Mouse (Mus musculus): Measurements from ENCODE around the gene Nim1k.

Gene Nim1k

DNA sequence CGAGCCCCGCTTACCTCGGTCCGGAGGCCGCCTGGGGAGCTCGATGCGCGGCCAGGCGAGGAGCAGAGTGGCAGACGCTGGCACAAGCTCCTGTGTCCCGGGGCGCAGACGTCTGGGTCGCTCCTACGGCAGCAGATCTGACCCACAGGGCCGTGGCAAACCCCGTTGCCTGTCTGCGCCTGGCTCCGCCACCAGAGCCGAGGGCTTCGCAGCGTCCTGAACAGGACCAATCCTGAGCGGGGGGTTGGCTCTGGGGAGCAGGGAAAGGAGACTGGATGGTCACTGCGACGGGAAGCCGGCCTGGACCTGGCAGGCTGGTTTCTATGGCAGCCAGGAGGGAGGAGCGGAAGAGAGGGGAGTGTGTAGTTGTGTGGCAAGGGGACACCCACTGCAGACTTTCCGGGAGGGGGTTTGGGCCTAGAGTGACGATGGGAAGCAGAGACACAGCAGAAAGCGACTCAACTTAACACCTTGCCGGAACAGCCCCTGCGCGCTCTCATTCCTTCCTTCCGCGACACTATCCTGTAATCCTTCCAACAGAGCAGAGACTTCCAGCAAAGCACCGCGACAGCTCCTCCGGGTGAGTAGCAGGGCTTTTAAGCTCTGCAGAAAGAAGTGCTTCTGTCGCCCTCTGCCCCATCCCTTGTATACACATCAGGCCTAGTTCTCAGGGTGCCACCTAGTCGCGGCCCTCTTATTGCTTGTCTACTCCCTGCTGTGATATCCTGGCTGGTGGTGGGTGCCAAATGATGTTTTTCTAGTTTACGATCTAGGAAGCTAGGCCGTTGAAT lies at the start of gene Nim1k:
Nim1k (minus strand) TSS at position 202 of the 791 bp plus-strand sequence.
- peak; percentile 56 for DNase-seq (ENCODE audit: low read depth)

DNA sequence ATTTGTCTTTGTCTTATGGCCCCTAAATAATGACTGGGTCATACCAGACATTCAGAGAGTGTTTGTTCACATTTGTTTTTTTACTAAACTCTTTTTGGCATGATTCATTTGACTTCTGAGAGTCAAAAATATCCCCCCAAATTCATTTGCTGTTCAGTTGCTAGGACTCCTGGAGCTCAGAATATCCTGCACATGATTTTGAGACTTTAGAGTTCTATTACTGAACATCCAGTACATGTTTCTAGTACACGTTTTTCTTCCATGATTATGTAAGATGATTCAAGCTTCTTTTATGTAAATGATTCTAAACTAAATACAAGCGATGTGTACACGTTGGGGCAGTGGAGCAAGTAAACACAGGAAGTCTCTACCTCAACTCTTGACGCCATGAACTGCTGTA lies 42.0 kb upstream of the Nim1k start:
- no peak for DNase-seq (ENCODE audit: low read depth)

DNA sequence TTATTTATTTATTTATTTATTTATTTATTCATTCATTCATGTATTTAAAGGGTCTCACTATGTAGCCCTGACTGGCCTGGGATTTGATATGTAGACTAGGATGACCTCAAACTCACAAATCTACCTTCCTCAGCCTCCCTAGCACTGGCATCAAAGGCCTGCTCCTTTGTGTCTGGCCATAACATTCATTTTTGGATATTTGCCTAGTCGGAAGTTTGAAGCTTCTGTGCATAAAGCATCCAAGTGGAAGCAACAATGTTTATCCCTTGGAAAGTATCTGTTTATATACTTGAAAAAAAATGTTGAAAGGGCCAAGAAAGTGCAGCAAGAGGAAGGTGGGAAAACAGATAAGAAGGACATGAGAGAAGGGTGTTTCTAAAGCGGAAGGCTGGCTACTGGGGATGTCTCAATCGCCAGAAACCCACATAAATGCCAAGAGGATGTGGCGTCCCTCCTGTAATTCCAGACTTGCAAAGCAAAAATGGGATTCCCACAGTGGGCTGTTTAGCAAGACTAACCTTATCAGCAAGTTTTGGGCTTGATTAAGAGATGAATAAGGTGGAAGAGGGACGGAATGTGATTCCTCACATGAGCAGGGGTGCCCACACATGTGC lies 37.2 kb upstream of the Nim1k start:
- DNase-seq (ENCODE audit: low read depth): no peak

DNA sequence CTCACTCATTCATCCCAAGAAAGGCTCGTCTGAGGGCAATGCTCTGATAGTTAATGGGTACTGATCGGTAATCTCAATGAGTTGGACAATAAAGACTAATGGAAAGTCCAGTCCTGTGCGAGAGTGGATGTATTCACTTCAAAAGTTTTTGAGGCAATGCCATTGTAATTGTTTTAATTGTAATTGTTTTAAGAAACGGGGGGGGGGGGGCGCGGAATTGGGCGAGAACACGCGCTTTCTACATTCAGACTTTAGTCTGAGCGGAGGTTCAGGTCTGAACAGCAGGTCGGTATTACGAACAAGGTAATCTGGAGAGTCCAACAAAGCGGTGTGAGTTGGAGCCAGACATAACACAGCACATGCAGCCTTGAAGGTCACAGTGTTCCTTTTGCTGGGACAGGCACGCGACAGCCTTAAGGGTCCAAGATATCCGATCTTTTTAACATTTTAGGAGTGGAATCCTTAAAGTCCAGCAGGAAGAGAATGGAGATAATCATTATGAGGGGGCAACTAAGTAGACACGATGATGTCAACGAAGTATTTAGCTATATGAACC lies 36.0 kb upstream of the Nim1k start:
- DNase-seq (ENCODE audit: low read depth): no peak

- DNase-seq (ENCODE audit: low read depth): peak; percentile 97
Observed at GRCm38 (mm10) chr13:119790761-119791579, 35.3 kb upstream of the Nim1k start, which contains the start of gene Zfp131. Zfp131 (minus strand) TSS chr13:119790889.

GRCm38 (mm10) chr13:119789851-119790717 lies 34.4 kb upstream of the Nim1k start:
- DNase-seq (ENCODE audit: low read depth): peak; percentile 68

GRCm38 (mm10) chr13:119783581-119783980 lies 27.9 kb upstream of the Nim1k start:
- DNase-seq (ENCODE audit: low read depth): no peak

GRCm38 (mm10) chr13:119768541-119768940 lies 12.9 kb upstream of the Nim1k start:
- DNase-seq (ENCODE audit: low read depth): no peak

DNA sequence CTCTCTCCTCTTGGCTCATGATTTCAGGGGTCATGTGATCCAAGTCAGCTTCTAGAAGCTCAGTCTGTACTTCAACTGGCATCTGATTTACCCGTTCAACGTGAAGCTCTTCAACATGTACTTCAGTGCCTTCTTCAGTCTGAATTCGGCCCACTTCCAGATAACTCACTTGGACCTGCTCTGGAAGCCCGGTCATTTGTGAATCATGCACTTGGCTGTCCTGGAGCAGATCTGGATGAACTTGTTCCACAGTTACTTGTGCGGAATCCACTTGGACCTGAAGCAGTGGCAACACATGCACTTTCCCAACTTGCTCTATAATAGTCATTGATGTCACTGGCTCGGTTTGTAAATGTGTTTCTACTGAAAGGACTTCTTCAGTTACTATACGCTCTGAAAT lies 10.8 kb upstream of the Nim1k start:
- DNase-seq (ENCODE audit: low read depth): no peak

GRCm38 (mm10) chr13:119756831-119757230 lies 1.1 kb upstream of the Nim1k start:
- no peak for DNase-seq (ENCODE audit: low read depth)

DNA sequence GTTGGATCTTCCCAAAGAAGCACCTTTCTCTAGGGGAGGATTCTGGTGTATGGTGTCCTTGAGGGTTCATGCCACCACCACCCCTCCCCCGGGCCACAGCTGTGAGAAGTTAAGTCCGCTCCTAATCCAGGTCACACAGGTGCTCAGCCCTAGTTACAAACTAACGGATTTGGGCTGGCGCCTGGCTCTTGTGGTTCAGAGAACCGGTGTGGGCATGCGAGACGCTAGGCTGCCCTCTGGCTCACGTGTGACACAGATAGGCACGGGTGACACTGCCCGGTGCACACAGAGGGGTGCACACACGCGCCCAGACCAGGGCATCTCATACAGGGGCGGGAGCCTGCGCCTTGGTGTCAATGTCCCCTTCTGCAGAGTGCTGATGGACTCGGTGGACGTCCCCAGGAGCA lies 538 bp downstream of the Nim1k start:
- DNase-seq (ENCODE audit: low read depth): peak; percentile 19

DNA sequence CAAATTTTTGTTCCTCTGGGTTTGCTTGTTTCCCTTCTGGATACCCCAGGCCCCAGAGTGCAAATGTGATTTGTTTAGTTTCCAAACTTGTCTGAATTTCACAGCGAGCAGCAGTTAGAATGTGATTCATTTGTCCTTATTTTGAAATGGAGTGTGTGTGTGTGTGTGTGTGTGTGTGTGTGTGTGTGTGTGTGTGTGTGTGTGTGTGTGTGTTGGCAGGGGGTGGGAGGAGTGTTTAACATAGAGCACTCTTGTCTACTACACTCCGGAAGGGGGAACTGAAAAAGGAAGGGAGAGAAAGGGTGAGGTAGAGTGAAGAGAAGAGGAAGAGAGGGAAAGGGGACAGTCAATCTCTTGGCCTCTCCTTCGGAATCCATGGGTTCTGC lies 1.1 kb downstream of the Nim1k start:
- DNase-seq (ENCODE audit: low read depth): no peak

DNA sequence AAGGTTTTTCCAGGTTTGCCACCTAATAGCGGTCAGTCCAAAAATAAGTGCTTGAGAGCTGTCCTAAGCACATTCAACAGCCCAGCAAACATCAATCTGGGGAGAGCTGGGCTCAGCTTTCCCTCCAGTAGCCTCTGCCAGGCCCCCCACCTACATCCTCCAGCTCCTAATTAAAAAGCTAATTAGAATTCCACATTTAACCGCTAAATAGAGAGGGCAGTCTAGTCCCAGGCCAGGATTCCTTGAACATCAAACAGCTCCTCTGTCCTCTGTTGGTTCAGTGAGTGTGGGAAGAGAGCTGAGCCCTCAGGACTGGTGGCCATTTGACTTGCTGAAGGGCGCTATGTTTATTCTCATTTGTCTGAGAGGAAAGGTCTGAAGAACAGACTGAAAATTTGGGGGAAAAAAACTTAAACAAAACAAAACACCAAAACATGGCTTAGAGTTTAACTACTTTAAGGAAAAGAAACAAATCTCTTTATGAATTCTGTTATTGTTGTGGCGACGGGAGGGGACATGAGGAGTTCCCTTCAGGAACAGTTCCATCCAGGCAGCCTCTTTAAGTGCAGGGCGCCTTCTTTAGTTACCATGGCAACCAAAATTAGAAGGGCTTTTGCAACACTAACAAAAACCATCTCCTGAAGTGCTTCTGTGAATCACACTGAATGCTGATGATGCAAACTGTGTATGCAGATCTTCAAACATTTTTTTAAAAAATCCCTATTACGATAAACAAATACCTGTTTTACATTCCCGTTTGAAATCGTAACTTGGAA lies 1.6 kb downstream of the Nim1k start:
- no peak for DNase-seq (ENCODE audit: low read depth)

- DNase-seq (ENCODE audit: low read depth): no peak
Observed at GRCm38 (mm10) chr13:119746930-119747329, 8.8 kb downstream of the Nim1k start.

DNA sequence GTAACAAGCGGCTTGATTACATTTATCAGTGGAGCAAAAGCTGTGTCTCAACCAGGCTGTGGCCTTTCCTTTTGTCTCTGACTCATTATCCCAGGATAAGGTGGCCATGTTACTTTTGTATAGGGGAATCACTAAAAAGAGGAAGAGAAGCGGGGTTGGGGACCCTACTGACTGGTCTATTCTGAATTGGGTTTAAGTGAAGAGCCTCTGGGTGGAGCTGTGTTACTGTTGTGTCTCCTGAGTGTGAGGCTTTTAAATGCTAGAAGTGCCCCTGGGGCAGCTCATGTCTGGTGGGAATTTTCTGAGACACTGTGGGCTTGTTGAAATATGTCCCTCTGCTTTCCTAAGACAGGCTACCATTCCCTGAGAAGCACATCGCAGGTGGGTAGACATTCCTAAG lies 12.2 kb downstream of the Nim1k start:
- DNase-seq (ENCODE audit: low read depth): no peak

- no peak for DNase-seq (ENCODE audit: low read depth)
Observed at GRCm38 (mm10) chr13:119742711-119743415, 12.8 kb downstream of the Nim1k start.

DNA sequence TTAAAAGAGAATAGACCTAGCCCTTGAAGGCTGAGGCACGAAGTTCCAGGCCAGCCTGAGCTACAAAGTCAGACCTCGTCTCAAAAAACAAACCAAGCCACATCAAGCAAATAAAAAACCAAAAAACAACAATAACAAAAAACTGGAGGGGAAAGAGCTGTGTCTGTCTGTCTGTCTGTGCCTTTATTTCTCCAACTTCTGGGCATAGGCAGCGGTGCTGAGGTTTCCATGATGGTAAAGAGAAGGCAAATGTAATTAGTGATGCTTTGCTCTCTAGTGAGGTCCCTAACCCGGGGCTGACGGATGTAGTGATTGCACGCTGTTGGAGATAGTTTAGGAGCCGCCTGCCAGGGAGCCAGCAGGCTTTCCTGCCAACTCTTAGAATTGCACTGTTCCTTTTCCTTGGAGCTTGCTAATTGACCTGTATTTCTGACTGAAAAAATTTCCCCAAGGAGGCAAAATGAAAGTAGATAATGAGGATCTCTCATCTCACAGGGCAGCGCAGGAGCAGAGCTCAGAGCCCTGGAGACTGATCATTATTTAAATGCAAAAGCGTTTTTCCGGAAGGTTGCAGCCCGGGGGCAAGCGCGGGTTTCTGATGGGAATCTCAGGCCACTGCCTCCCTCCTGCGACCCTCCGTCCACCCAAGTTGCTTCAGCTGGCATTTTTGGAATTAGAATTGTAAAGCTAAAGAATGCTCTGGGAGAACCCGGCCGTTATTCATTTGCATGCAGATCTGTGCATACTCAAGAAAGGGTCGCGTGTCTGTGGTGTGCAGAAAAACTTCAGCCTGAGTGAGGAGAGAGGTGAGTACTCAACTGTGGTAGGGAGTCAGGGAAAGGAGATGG lies 14.1 kb downstream of the Nim1k start:
- no peak for DNase-seq (ENCODE audit: low read depth)

- DNase-seq (ENCODE audit: low read depth): no peak
Observed at GRCm38 (mm10) chr13:119731448-119731847, 24.2 kb downstream of the Nim1k start.

- no peak for DNase-seq (ENCODE audit: low read depth)
Observed at GRCm38 (mm10) chr13:119729406-119729805, 26.3 kb downstream of the Nim1k start.
